Mouse (Mus musculus) cortical plate, adult 2 months (tissue): Measurements from ENCODE around the gene Gm16867. TPM values are rescaled to one million over a fixed set of nuclear protein-coding genes. Genes with fewer than 3 reads are reported as not detected.
"Not testable (repeated sequence)": the region's sequence is repeated elsewhere in the genome, so short reads cannot be mapped to it uniquely, and the experiment has no call there.

Source experiments
- H3K27ac ChIP-seq: fragments of 200-500 bp; 2 replicates; pipeline ENCODE4 v1.5.1; 2012; ENCODE audit warnings: low read length, control low read depth, inconsistent platforms; ENCODE audit not compliant: insufficient read depth
- H3K4me1 ChIP-seq: fragments of 200-500 bp; 2 replicates; pipeline ENCODE4 v1.6.1; 2011; ENCODE audit warnings: low read length; ENCODE audit not compliant: control insufficient read depth, insufficient read depth
- H3K4me3 ChIP-seq: fragments of 200-500 bp; 2 replicates; pipeline ENCODE4 v1.5.1; 2011; ENCODE audit warnings: mild to moderate bottlenecking, low read length, control low read depth; ENCODE audit not compliant: insufficient read depth
- polyA plus RNA-seq: library from polyadenylated mRNA; depleted of rRNA; stranded (reverse); fragments of >200 nt; gene quantifications from 2 replicates; pipeline ENCODE4 v1.2.3, GENCODE M21; 2012; rRNA removed

The Gm16867 gene
- polyA plus RNA-seq: not detected in 2 replicates

DNA sequence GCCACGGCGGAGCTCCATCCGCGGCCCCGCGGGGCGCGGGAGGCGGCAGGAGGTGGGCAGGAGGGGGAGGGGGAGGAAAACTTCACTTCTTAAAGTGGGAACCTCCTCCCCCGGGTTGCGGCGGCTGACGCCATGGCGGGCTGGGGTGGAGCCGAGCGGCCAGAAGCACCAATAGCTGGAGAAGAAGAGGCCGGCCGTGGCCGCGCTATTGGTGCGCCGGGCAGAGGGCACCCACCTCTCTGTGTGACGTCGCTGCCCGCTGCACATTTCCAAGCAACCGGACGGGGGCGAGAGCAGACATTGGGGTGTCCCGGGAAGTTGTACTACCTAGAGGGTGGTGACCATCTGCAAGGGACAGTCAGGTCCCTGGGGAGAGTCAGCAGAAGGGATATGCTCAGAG is at the start of gene Gm16867:
Gene Gm16867 (minus strand): TSS at position 189 of the 400 bp plus-strand sequence.
- H3K27ac ChIP-seq, H3K4me3 ChIP-seq, H3K4me1 ChIP-seq: not testable (repeated sequence)

GRCm38 (mm10) chr14:69547310-69547709 is 44.1 kb upstream of the Gm16867 start:
- H3K27ac ChIP-seq, H3K4me3 ChIP-seq, H3K4me1 ChIP-seq: not testable (repeated sequence)

GRCm38 (mm10) chr14:69545052-69545451 is 41.9 kb upstream of the Gm16867 start:
- H3K4me1 ChIP-seq, H3K27ac ChIP-seq, H3K4me3 ChIP-seq: not testable (repeated sequence)

- not testable (repeated sequence) for H3K4me3 ChIP-seq, H3K4me1 ChIP-seq, H3K27ac ChIP-seq
Measured at GRCm38 (mm10) chr14:69544033-69544432, 40.9 kb upstream of the Gm16867 start.

- H3K4me1 ChIP-seq, H3K4me3 ChIP-seq, H3K27ac ChIP-seq: not testable (repeated sequence)
Measured at GRCm38 (mm10) chr14:69542695-69543094, 39.5 kb upstream of the Gm16867 start.

DNA sequence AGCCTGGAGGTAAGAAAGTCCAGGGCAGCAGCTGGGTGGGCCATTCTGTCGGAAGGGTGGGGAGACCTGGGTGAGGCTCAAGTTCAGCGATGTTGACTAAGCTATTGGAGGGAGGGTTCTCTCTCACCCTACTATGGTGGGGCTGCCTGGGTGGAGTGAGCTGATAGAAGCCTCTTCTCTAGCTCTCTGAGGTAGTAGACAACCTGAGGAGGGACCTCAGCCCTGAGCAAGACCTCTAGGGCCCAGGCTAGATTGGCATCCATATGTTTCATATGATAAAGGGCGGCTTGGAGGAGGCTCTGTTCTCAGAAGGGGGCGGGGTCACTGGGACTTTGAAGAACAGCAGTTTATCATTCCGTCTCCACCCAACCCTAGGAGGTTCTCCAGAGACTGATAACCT is 37.0 kb upstream of the Gm16867 start:
- H3K4me3 ChIP-seq: not testable (repeated sequence)

GRCm38 (mm10) chr14:69536539-69536938 is 33.4 kb upstream of the Gm16867 start:
- H3K4me1 ChIP-seq, H3K27ac ChIP-seq, H3K4me3 ChIP-seq: not testable (repeated sequence)

More for the DNA sequence above, 37.0 kb upstream of the Gm16867 start:
- not testable (repeated sequence) for H3K27ac ChIP-seq, H3K4me1 ChIP-seq

GRCm38 (mm10) chr14:69526202-69526601 is 23.0 kb upstream of the Gm16867 start:
- H3K4me3 ChIP-seq, H3K27ac ChIP-seq, H3K4me1 ChIP-seq: not testable (repeated sequence)

DNA sequence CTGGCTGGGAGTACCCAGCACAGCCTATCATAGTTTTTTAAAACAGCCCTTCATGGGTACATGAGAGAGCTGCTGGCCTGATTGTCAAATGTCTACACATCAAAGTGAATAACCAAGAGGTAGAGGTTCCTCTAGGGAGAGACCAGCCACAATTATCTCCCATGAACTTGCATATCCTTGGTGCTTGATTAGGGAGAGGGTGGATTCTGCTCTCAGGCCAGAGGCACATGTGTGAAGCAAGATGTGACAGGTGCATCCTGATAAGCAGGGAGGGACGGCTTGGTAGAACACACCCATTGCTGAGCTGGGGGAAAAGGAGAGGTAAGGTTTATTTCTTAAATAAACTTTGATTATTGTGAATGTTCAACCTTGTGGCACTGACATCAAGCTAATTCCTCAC is 19.8 kb upstream of the Gm16867 start:
- not testable (repeated sequence) for H3K4me1 ChIP-seq, H3K4me3 ChIP-seq, H3K27ac ChIP-seq

- H3K4me3 ChIP-seq, H3K27ac ChIP-seq, H3K4me1 ChIP-seq: not testable (repeated sequence)
Measured at GRCm38 (mm10) chr14:69520810-69521209, 17.6 kb upstream of the Gm16867 start.

- not testable (repeated sequence) for H3K4me3 ChIP-seq, H3K4me1 ChIP-seq, H3K27ac ChIP-seq
Measured at GRCm38 (mm10) chr14:69512449-69512848, 9.3 kb upstream of the Gm16867 start, which contains the start of gene Gm27179. Gene Gm27179, minus strand, starts transcription at chr14:69512549.

DNA sequence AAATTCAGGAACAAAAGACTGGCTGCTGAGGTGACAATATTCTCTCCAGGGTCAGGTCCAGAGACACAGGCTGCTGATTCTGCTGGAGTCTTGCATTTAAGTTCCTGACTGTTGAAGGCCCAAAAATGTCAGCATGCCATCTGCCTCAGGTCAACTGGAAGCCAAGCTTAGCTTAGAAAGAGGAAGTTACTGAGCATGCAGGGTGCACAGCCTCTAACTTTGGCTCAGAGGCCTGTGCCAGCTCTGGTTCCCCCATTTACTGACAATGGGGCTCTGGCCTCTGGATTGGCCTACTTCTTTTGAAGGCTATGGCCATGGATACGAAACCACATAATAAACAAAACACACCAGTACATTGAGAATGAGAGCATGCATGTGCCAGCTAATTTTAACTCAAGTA is 3.8 kb upstream of the Gm16867 start:
- H3K27ac ChIP-seq, H3K4me3 ChIP-seq, H3K4me1 ChIP-seq: not testable (repeated sequence)

DNA sequence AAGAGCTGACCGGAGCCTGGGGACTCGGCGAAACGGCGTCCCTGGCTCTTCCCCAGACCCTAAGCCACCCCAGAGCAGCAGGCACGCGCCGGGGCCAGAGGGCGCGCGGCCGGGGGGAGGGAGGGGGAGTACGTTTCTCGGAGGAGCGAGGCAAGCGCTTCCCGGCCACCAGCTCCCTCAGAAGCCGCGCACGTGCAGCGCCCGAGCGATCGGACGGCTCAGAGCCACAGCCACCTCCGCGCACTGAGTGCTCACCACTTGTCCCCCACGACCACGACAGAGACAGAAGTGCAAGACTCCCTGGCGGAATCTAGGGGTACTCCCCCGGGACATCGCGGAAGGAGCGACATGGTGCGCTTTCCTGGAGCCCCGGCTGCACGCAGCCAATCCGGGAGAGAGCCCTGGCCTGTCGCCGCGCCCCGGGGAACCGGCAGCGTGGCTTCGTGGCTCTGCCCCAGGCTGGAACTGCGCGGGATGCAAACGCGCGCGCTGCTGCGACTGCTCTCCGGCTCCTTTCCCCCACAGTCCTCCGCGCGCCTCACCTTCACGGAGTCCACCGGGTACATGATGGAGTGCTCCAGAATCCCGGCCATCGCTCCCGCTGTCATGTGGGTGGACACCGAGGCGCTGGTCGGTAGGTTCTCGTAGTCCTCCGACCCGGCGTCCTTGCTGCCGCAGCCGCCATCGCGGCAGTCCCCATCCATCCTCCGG is 567 bp downstream of the Gm16867 start:
- not testable (repeated sequence) for H3K27ac ChIP-seq, H3K4me3 ChIP-seq, H3K4me1 ChIP-seq

GRCm38 (mm10) chr14:69496259-69496658 is 6.9 kb downstream of the Gm16867 start:
- not testable (repeated sequence) for H3K27ac ChIP-seq, H3K4me1 ChIP-seq, H3K4me3 ChIP-seq

DNA sequence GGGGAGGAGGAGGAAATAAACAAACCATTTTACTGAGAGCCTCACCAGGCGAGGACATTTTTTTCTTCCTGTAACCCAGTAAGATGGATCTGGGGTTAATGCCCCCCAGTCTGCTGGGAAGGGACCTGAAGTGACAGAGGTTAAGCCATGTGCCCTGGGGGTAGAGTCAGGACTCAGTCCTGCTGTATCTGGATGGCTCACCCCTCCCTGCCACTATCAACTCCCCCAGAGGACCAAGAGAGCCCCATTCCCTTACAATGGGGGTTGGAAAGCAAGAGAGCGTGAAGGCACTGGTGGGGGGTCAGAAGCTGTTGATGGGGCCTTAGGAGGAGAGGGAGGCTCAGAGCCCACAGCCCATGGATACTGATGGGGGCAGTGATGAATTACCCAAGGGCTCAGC is 8.2 kb downstream of the Gm16867 start:
- not testable (repeated sequence) for H3K4me3 ChIP-seq, H3K4me1 ChIP-seq, H3K27ac ChIP-seq

DNA sequence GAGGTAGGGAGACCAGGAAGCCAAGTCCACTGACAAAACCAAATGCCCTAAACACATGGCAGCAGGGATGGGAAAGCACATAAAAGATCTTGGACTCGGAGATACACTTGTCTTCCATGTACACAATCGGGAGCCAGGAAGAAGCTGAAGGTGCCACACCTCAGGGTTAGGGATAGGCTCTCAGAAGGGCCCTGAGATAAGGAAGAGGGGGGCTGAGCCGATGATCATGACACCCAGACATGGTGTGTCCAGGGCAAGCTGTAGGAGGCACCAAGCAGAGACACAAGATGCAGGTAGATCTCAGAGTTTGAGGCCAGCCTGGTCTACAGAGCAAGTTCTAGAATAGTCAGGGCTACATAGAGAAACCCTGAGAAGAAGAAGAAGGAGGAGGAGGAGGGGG is 8.6 kb downstream of the Gm16867 start:
- H3K27ac ChIP-seq, H3K4me3 ChIP-seq: not testable (repeated sequence)

GRCm38 (mm10) chr14:69488001-69488400 is 15.2 kb downstream of the Gm16867 start:
- not testable (repeated sequence) for H3K27ac ChIP-seq, H3K4me3 ChIP-seq, H3K4me1 ChIP-seq

More for the DNA sequence above, 8.6 kb downstream of the Gm16867 start:
- H3K4me1 ChIP-seq: not testable (repeated sequence)
